Mouse (Mus musculus): Measurements from ENCODE around the gene Rassf7. TPM values are rescaled to one million over a fixed set of nuclear protein-coding genes. Genes with fewer than 3 reads are reported as not detected.

Rassf7 gene
- total RNA-seq, 2 experiments from 2014 or later, result 0.98 to 1.2 TPM

DNA sequence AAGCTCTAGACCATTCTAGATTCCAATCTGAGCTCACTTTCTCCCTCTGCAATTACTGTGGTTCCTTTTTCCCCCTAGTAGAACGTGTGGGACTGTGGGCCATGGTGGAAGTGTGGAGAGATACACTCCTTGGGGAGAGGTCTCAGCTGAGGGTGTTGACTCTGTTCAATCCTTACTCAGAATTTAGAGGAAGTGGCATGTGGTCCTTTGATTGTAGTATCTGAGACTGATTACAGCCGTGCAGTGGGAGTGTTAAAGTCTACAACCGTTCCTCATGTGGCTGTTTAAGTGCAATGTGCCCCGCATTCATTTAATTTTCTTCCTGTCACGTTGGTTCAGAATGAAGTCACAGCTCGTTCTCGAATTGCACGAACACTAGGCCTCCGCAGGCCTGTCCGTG, 40.5 kb downstream of the Rassf7 start:
- no peak for TF ChIP-seq CTCF (conservative IDR thresholded peaks at IDR 0.05)
- no peak for DNase-seq (ENCODE audit: low spot score in 2 of 2)

DNA sequence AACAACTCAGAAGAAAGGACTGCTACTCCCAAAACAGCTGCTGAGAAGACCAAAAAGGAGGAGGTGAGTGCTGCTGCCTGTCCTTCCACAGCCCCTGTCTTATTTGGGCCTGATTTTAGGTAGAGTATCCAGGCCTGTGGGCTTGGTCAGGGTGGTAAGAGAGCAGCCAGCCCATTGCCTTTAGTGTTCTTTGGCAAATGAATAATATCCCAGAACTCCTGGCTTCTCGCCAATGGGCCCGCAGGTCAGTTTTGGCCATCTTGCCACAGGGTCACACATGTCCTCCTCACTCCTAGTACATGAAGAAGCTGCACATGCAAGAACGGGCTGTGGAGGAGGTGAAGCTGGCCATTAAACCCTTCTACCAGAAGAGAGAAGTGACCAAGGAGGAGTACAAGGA, 45.8 kb downstream of the Rassf7 start:
- Histone ChIP-seq H3K27ac (no peak overlapping the region), H3K4me3 (no peak overlapping the region)
- DNase-seq (ENCODE audit: low spot score in 2 of 2), result no peak

More for the DNA sequence above, 40.5 kb downstream of the Rassf7 start:
- H3K4me3 ChIP-seq, result no peak overlapping the region
- H3K27ac ChIP-seq, result no peak overlapping the region

DNA sequence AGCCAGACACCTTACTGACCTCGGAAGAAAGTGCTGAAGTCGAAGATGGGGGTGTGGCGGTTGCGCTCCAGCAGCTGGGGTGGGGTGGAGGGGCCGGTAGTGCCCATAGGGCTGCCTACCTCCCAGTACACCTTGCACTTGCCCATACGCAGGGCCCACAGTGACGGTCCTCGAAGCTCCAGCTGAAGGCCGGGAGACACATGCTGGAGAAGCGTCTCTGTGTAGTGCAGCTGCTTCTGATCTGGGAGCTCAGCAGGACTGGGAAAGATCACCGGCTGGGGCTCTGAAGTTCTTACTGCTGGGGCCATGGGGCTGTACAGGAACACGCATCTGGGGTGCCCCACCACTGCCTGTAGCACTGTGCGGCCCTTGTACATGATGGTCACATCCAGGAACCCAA, 48.0 kb downstream of the Rassf7 start:
- DNase-seq (ENCODE audit: low spot score in 2 of 2), result no peak
- H3K4me3 ChIP-seq, result no peak overlapping the region
- TF ChIP-seq CTCF (conservative IDR thresholded peaks at IDR 0.05), result no peak
- no peak overlapping the region for H3K27ac ChIP-seq

More for the DNA sequence above, 45.8 kb downstream of the Rassf7 start:
- no peak for TF ChIP-seq CTCF (conservative IDR thresholded peaks at IDR 0.05)

GRCm38 (mm10) chr7:141264041-141264700, 48.5 kb downstream of the Rassf7 start:
- no peak for TF ChIP-seq CTCF (conservative IDR thresholded peaks at IDR 0.05)
- no peak overlapping the region for H3K27ac ChIP-seq
- H3K4me3 ChIP-seq, result no peak overlapping the region

DNA sequence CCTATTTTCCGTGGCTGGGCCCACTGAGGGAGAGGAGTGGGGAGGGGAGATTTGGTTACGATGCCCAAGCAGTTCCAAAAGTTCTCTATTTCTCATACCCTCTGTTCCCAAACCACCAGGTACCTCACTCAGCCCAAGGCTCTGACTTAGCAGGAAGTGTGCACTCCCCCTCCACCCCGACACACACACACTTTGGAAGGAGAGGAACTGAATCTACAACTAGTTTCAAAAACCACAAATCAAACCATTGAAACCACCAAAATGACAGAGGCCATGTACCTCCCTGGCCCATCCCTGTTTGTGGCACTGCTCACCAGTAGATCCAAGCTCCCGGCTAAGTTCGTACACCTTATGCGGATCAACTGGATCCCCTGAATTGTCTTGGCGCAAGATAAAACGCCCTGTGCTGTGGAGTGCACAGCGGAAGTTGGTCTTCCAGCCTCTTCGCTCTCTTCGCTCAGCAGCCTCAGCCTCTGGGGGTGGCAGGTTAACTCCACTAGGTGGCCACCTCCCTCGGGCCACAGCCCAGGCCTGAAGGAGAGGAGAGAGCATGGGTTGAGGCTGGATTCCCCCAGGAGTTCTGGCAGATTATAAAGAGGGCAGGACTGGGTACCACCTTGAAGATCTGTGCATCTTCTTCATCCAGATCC, 49.2 kb downstream of the Rassf7 start:
- no peak overlapping the region for H3K4me3 ChIP-seq
- peak; percentile 66 for TF ChIP-seq CTCF (conservative IDR thresholded peaks at IDR 0.05)

More at GRCm38 (mm10) chr7:141264041-141264700, 48.5 kb downstream of the Rassf7 start:
- DNase-seq (ENCODE audit: low spot score in 2 of 2), result no peak

GRCm38 (mm10) chr7:141265411-141265738, 49.7 kb downstream of the Rassf7 start:
- DNase-seq (ENCODE audit: low spot score in 2 of 2), result no peak
- TF ChIP-seq CTCF (conservative IDR thresholded peaks at IDR 0.05), result no peak
- Histone ChIP-seq H3K4me3 (no peak overlapping the region), H3K27ac (no peak overlapping the region)

More for the DNA sequence above, 49.2 kb downstream of the Rassf7 start:
- no peak for DNase-seq (ENCODE audit: low spot score in 2 of 2)
- no peak overlapping the region for H3K27ac ChIP-seq

- Histone ChIP-seq H3K27ac (peak within 1 kb of the TSS; percentile 3; the same call in 1 of the 2 replicates), H3K4me3 (peak within 1 kb of the TSS; percentile 61)
- TF ChIP-seq CTCF (conservative IDR thresholded peaks at IDR 0.05), result no peak
- DNase-seq (ENCODE audit: low spot score in 2 of 2), result peak in 1 of 2 experiments; percentile 25
Measured at GRCm38 (mm10) chr7:141265739-141266561, 50.3 kb downstream of the Rassf7 start, which contains the start of gene Irf7. TSS of gene Irf7 (minus strand) at chr7:141266481.

Small RNAs within 50 kb of the gene (microRNA-seq; reads per million reads assigned to microRNA genes)
- gene Mir210, result 70.6 to 92.1 reads per million in 2 experiments

Other genes starting within 250 kb of the Rassf7 start
- 1 to 10 TPM; 1.9 to 2.9 TPM for gene Ifitm1, start 248.6 kb upstream of the Rassf7 start, total RNA-seq (2021)
- 10 to 100 TPM in 1 of 2 experiments, 1 to 10 TPM in 1; 9.6 to 13.9 TPM for gene Ifitm3, start 205.1 kb upstream of the Rassf7 start, total RNA-seq (2021)
- gene Ifitm6, start 197.9 kb upstream of the Rassf7 start, total RNA-seq (2021), result not detected
- not detected for gene Gm17387, start 186.7 kb upstream of the Rassf7 start, total RNA-seq (2021)
- 100 to 1,000 TPM in 1 of 2 experiments, 10 to 100 TPM in 1; 93.4 to 101 TPM for gene B4galnt4, start 154.8 kb upstream of the Rassf7 start, total RNA-seq (2021)
- gene Pkp3, start 137.6 kb upstream of the Rassf7 start, total RNA-seq (2021), result not detected
- gene Sigirr, start 115.3 kb upstream of the Rassf7 start, total RNA-seq (2021), result 1 to 10 TPM; 2.1 to 2.5 TPM
- gene Ano9, start 98.1 kb upstream of the Rassf7 start, total RNA-seq (2021), result not detected
- gene Ptdss2, start 93.5 kb upstream of the Rassf7 start, total RNA-seq (2021), result 10 to 100 TPM; 50.8 to 64.4 TPM
- 10 to 100 TPM; 40.6 to 42.3 TPM for gene Rnh1, start 43.0 kb upstream of the Rassf7 start, total RNA-seq (2021)
- 100 to 1,000 TPM; 200 to 222 TPM for gene Hras, start 21.9 kb upstream of the Rassf7 start, total RNA-seq (2021)
- gene Lrrc56, start 21.7 kb upstream of the Rassf7 start, total RNA-seq (2021), result 1 to 10 TPM; 4.5 to 5.7 TPM
- gene Lmntd2, start 1.8 kb upstream of the Rassf7 start, total RNA-seq (2021), result not detected
- 10 to 100 TPM; 72.8 to 76.1 TPM for gene Phrf1, start 12.9 kb downstream of the Rassf7 start, total RNA-seq (2021)
- 1 to 10 TPM in 1 of 2 experiments, under 1 TPM in 1; 0.56 to 1.3 TPM for gene Irf7, start 50.6 kb downstream of the Rassf7 start, total RNA-seq (2021)
- not detected for gene Cdhr5, start 60.9 kb downstream of the Rassf7 start, total RNA-seq (2021)
- not detected for gene Sct, start 63.3 kb downstream of the Rassf7 start, total RNA-seq (2021)
- under 1 TPM; 0.20 to 0.23 TPM for gene Drd4, start 76.1 kb downstream of the Rassf7 start, total RNA-seq (2021)
- 10 to 100 TPM; 74.1 to 77.0 TPM for gene Deaf1, start 111.8 kb downstream of the Rassf7 start, total RNA-seq (2021)
- gene Tmem80, start 111.9 kb downstream of the Rassf7 start, total RNA-seq (2021), result 10 to 100 TPM; 32.9 to 33.7 TPM
- gene Eps8l2, start 123.0 kb downstream of the Rassf7 start, total RNA-seq (2021), result 1 to 10 TPM; 4.9 to 5.1 TPM
- gene Taldo1, start 176.3 kb downstream of the Rassf7 start, total RNA-seq (2021), result 100 to 1,000 TPM; 111 to 114 TPM
- gene Gatd1, start 198.3 kb downstream of the Rassf7 start, total RNA-seq (2021), result 10 to 100 TPM; 42.1 to 45.1 TPM
- 100 to 1,000 TPM; 251 to 263 TPM for gene Cend1, start 213.6 kb downstream of the Rassf7 start, total RNA-seq (2021)
- 100 to 1,000 TPM; 338 to 343 TPM for gene Slc25a22, start 222.0 kb downstream of the Rassf7 start, total RNA-seq (2021)
- 1 to 10 TPM; 1.1 to 1.7 TPM for gene Pidd1, start 228.2 kb downstream of the Rassf7 start, total RNA-seq (2021)
- gene Rplp2, start 231.5 kb downstream of the Rassf7 start, total RNA-seq (2021), result 100 to 1,000 TPM; 548 to 575 TPM
- 10 to 100 TPM; 25.1 to 28.3 TPM for gene Pnpla2, start 239.3 kb downstream of the Rassf7 start, total RNA-seq (2021)
- gene Cracr2b, start 245.2 kb downstream of the Rassf7 start, total RNA-seq (2021), result 1 to 10 TPM; 4.1 to 6.7 TPM

All from layer of hippocampus, adult 2 months (tissue).